Mouse (Mus musculus) liver, embryonic 12.5 days (tissue): ENCODE results near the gene Gapdh. TPM values are rescaled to one million over a fixed set of nuclear protein-coding genes. Genes with fewer than 3 reads are reported as not detected.
A peak's percentile ranks its signal among the peaks of the same experiment; 100 is the strongest.

Experiments
- ATAC-seq: fragments of 200-750 bp; cut with Nextera tagmentation; 2 replicates; pipeline ENCODE4 v1.8.0; 2017; ENCODE audit warnings: moderate number of reproducible peaks, mild to moderate bottlenecking, moderate library complexity
- H3K27ac ChIP-seq: fragments of 300-500 bp; sonication (generic); 2 replicates; pipeline ENCODE4 v1.5.1; 2016; ENCODE audit warnings: mild to moderate bottlenecking
- H3K27me3 ChIP-seq: fragments of 300-500 bp; sonication (generic); replicated peaks from 2 replicates; pipeline ENCODE4 v1.6.1; 2016; ENCODE audit warnings: mild to moderate bottlenecking, moderate library complexity
- H3K36me3 ChIP-seq: fragments of 300-500 bp; sonication (generic); 2 replicates; pipeline ENCODE4 v1.6.1; 2016; ENCODE audit warnings: mild to moderate bottlenecking, moderate library complexity
- H3K4me1 ChIP-seq: fragments of 300-500 bp; sonication (generic); 2 replicates; pipeline ENCODE4 v1.6.1; 2016
- H3K4me2 ChIP-seq: fragments of 300-500 bp; sonication (generic); 2 replicates; pipeline ENCODE4 v1.6.1; 2016; ENCODE audit warnings: mild to moderate bottlenecking, moderate library complexity
- H3K4me3 ChIP-seq: fragments of 300-500 bp; sonication (generic); 2 replicates; pipeline ENCODE4 v1.5.1; 2016; ENCODE audit warnings: mild to moderate bottlenecking, moderate library complexity
- H3K9ac ChIP-seq: fragments of 300-500 bp; sonication (generic); 2 replicates; pipeline ENCODE4 v1.6.1; 2016; ENCODE audit warnings: mild to moderate bottlenecking, moderate library complexity
- H3K9me3 ChIP-seq: fragments of 300-500 bp; sonication (generic); replicated peaks from 2 replicates; pipeline ENCODE4 v1.6.1; 2016; ENCODE audit warnings: mild to moderate bottlenecking, moderate library complexity
- WGBS: fragments of 180-500 bp; shearing (Covaris S2); methylation state at CpG from one replicate; pipeline ENCODE4 v1.1.7; 2016; ENCODE audit not compliant: insufficient replicate concordance; 5-methylcytosine and 5-hydroxymethylcytosine counted together
- polyA plus RNA-seq: library from polyadenylated mRNA; unstranded; fragments of >200 nt; fragmentation: Nextera tagmentation; extraction: Ambion mirVana; gene quantifications from 2 replicates; pipeline ENCODE4 v1.2.1, GENCODE M21; 2016

The Gapdh gene
- 1,499 and 1,575 TPM in 2 replicates for polyA plus RNA-seq

DNA sequence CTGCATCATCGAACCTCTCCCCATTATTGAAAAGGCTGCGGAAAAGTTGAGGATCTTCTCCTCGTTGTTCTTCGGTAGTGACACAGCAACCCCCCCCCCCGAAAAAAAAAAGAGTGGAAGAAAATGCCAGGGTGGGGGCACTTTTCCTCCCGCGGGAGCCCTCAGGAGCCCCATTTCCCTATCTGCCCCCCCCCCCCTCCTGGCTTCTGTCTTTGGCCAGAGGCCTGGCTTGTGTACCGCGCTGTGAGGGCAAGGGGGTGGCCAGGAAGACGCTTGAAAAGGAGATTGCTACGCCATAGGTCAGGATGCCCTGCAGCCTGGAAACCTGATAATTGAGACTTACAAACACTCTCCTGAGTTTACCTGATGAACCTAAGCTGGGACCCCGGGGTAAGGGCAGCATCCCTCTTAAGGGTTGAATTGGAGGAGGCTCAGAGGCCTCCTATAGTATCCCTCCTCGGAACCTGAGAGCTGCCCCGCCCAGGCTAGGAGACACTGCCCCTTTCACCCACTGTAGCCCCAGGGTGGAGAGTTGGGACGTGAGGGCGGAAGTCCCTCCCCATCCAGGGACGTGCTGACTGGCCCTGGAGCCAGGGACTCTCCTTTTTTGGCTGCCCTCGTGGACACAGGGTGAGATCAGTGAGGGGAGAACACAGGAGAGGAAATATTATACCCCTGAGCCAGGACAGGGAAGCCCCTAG lies at the start of gene Gapdh:
Gapdh (minus strand) TSS at position 417 of the 701 bp plus-strand sequence.
- H3K4me1 ChIP-seq = peaks cover 69% of the 10 kb centered on the region
- H3K4me3 ChIP-seq = peak within 1 kb of the TSS; percentile 68

DNA sequence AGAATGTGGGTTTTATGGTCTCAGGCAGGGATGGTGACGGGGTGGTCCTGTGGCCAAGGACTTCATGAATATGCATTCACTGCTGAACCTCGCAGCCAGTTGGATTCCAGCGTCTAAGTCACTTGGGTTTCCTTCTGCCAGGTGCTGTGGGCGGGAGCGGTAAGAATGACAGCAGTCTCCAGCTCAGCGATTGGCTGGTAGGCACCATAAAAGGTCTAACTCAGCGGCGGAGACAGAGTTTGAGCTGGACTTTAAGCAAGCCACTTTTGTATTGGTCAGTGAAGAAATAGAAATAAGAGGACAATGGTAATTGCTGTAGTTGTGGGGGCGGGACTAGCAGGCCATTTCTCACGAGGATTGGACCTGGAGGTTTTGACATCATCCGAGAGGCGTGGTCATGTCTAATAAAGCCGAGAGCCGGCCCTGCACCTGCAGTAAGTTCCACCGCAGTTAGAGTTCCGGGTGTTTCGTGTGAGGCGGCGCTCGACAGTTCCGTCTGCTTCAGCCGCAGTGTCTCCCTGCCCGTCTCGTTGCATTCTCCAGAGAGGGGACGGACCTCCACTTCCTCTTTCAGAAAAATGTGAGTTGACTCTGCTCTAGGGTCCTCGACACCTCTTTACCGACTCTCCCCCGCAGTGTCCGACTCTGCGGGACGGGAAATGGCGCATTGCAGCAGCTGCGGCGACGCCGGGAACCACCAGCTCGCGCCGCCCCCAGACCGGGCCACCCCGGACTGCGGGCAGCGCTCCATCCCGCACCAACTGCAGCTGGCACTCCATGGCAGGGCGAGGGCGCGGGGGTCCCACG lies 49.1 kb upstream of the Gapdh start, which contains the start of gene Vamp1:
Vamp1 (plus strand) TSS at position 404 of the 807 bp plus-strand sequence.
- H3K4me3 ChIP-seq = peak within 1 kb of the TSS; percentile 72
- ATAC-seq = peak; percentile 94

More for the DNA sequence above, at the start of gene Gapdh:
- ATAC-seq = peak; percentile 53
- Histone ChIP-seq H3K4me2 (peak within 1 kb of the TSS; percentile 82), H3K27ac (peak within 1 kb of the TSS; percentile 89), H3K9me3 (no peaks in the 10 kb centered on the region), H3K36me3 (peaks cover 77% of the 10 kb centered on the region), H3K9ac (peak within 1 kb of the TSS; percentile 79), H3K27me3 (no peaks in the 10 kb centered on the region)
- WGBS = under 1% methylated on average over 18 of the region's 18 CpGs

DNA sequence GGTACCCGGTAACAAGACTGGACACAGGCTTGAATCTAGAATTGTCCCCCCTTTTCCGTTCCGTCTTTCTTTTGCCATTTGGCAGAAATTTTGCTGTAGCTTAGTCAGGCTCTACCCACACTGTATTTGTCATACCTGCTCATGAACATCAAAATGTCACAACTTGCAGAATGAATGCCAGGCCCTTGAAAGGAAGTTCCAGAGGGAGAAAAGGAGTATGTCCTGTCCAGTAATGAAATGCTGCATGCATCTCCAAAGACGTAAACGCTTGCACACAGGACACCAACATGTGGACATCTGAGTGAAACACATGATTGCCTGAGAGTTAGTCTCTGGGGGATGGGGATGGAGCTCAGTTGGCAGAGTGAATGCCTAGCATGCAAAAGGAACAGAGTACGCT lies 47.4 kb upstream of the Gapdh start:
- H3K4me1 ChIP-seq = peaks cover 12% of the 10 kb centered on the region
- ATAC-seq = no peak
- H3K27me3 ChIP-seq = peaks cover 26% of the 10 kb centered on the region
- WGBS = 66% methylated on average over 6 of the region's 6 CpGs
- H3K4me3 ChIP-seq = no peak overlapping the region
- no peaks in the 10 kb centered on the region for H3K9me3 ChIP-seq
- H3K9ac ChIP-seq = no peak overlapping the region
- no peaks in the 10 kb centered on the region for H3K36me3 ChIP-seq
- H3K4me2 ChIP-seq = no peak overlapping the region
- no peak overlapping the region for H3K27ac ChIP-seq

More for the DNA sequence above, 49.1 kb upstream of the Gapdh start, which contains the start of gene Vamp1:
- Histone ChIP-seq H3K27me3 (peaks cover 26% of the 10 kb centered on the region), H3K9ac (peak within 1 kb of the TSS; percentile 76), H3K36me3 (peaks cover 11% of the 10 kb centered on the region), H3K4me1 (peaks cover 12% of the 10 kb centered on the region), H3K27ac (peak within 1 kb of the TSS; percentile 63), H3K9me3 (no peaks in the 10 kb centered on the region), H3K4me2 (peak within 1 kb of the TSS; percentile 89)
- WGBS = under 1% methylated on average over 48 of the region's 48 CpGs

DNA sequence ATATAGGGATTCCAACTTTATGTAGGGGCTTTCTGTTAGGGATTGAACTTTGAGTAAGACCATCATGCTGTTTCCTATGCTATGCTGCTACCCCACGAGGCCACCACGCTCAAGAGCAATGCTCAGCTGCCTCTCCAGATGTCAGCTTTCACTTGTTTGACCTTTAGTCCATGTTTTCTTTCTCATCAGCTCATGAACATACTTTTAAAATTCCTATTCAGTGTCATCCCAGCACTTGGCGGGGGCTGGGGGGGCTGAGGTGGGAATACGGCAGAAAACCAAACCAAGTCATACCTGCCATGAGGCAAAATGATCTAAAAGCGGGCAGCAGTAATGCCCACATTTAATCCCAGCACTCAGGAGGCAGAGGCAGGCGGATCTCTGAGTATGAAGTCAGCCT lies 46.9 kb upstream of the Gapdh start:
- no peak overlapping the region for H3K4me2 ChIP-seq
- WGBS = 54% methylated on average over 6 of the region's 6 CpGs

DNA sequence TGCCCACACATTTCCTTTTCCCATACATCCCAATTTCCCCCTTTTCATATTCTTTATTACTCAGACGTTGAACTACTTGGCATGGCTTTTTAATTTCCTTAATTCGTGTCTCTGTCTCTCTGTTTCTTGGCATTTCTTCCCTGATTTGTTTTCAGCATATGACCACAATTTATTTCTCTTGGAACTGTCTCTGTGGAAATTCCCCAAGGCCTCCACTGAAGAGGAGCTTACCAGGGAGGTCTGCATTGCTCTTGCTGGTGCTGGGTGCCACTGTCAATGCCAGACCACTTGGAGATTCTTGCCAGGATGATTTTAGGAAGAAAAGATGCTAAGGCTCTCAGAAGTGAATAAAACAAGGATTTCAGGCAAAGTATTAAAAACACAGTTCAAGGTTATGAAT lies 46.4 kb upstream of the Gapdh start:
- Histone ChIP-seq H3K4me2 (no peak overlapping the region), H3K4me1 (peaks cover 12% of the 10 kb centered on the region), H3K9me3 (no peaks in the 10 kb centered on the region), H3K36me3 (no peaks in the 10 kb centered on the region), H3K27ac (no peak overlapping the region), H3K27me3 (peaks cover 26% of the 10 kb centered on the region), H3K4me3 (no peak overlapping the region), H3K9ac (no peak overlapping the region)
- ATAC-seq = no peak
- 31% methylated on average over 2 of the region's 2 CpGs for WGBS

More for the DNA sequence above, 46.9 kb upstream of the Gapdh start:
- Histone ChIP-seq H3K36me3 (no peaks in the 10 kb centered on the region), H3K27me3 (peaks cover 26% of the 10 kb centered on the region), H3K4me1 (peaks cover 12% of the 10 kb centered on the region), H3K27ac (no peak overlapping the region), H3K4me3 (no peak overlapping the region), H3K9me3 (no peaks in the 10 kb centered on the region), H3K9ac (no peak overlapping the region)
- no peak for ATAC-seq

DNA sequence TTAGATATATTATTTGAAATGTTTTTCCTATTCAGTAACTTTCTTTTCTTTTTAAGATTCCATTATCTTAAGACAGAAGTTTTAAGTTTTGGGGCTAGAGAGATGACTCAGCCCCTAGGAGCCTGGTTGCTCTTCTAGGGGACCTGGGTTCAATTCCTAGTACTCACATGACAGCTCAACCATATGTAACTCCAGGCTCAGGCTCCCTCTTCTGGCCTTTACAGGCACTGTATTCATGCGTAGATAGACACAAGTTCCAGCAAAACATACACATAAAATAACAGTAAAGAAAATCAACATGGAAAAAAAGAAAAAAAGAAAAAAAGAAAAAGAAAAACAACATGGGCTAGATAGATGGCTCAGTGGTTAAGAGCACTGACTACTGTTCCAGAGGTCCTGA lies 44.2 kb upstream of the Gapdh start:
- Histone ChIP-seq H3K4me2 (no peak overlapping the region), H3K27me3 (peaks cover 26% of the 10 kb centered on the region), H3K9me3 (no peaks in the 10 kb centered on the region), H3K4me3 (no peak overlapping the region), H3K27ac (no peak overlapping the region), H3K4me1 (no peaks in the 10 kb centered on the region), H3K36me3 (no peaks in the 10 kb centered on the region), H3K9ac (no peak overlapping the region)
- WGBS = 66% methylated on average over 1 of the region's 1 CpGs
- no peak for ATAC-seq

DNA sequence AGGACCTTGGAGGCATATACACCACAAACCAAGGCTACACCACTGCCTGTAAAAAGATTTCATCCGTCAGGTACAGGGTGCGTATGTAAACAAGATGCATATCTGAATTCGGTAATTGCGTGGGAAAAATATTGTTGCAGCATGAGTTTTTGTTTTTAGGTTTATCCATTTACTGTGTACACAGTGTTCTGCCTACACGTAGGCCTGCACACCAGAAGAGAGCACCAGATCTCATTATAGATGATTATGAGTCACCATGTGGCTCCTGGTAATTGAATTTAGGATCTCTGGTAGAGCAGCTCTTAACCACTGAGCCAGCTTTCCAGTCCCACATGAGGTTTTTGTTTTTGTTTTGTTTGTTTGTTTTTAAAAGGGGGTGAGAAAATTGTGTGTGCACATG lies 30.9 kb upstream of the Gapdh start:
- no peak overlapping the region for H3K4me3 ChIP-seq
- no peak overlapping the region for H3K9ac ChIP-seq
- no peaks in the 10 kb centered on the region for H3K27me3 ChIP-seq
- 81% methylated on average over 5 of the region's 5 CpGs for WGBS
- H3K4me1 ChIP-seq = peaks cover 19% of the 10 kb centered on the region
- no peak overlapping the region for H3K27ac ChIP-seq
- ATAC-seq = no peak
- no peaks in the 10 kb centered on the region for H3K9me3 ChIP-seq
- no peak overlapping the region for H3K4me2 ChIP-seq
- H3K36me3 ChIP-seq = peaks cover 26% of the 10 kb centered on the region

DNA sequence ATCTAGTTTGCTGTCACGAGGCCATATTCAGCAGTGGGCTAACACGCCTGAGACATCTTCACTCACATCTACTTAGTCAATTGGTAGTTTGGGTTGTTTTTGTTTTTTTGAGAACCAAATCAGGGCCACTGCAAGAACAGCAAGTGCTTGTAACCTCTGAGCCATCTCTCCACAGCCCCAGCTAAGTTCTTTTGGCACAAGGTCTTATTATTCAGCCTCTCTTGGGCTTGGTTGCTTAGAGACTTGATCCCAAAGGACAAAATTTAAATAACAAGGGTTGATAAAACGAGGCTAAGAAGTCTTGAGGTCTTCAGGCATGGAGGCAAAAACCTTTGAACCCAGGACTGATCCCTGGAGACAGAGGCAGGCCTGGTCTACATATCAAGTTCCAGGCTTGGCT lies 30.0 kb upstream of the Gapdh start:
- peaks cover 19% of the 10 kb centered on the region for H3K4me1 ChIP-seq
- no peak for ATAC-seq
- H3K4me2 ChIP-seq = no peak overlapping the region
- no peaks in the 10 kb centered on the region for H3K27me3 ChIP-seq
- no peak overlapping the region for H3K4me3 ChIP-seq
- 69% methylated on average over 3 of the region's 3 CpGs for WGBS
- no peak overlapping the region for H3K27ac ChIP-seq
- H3K36me3 ChIP-seq = peaks cover 26% of the 10 kb centered on the region
- no peak overlapping the region for H3K9ac ChIP-seq
- H3K9me3 ChIP-seq = no peaks in the 10 kb centered on the region

DNA sequence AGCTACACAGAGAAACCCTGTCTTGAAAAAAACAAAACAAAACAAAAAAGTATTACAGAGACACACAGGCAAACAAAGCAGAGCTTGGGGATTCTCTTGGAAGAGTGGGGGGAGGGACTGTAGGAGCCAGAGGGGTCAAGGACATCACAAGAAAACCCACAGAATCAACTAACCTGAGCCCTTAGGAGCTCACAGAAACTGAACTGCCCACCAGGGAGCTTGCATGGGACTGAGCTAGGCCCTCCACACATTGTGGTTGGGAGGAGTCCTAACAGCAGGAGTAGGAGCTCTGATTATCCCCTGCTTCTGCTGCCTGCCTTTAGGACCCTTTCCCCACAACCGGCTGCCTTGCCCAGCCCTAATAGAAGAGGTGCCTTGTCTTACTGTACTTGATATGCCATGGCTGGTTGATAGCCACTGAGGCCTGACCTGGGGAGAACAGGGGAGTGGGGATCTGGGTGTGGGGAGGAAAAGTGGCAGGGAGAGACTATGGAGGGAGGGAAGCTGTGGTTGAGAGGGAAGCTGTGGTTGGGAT lies 29.3 kb upstream of the Gapdh start:
- Histone ChIP-seq H3K27ac (no peak overlapping the region), H3K27me3 (no peaks in the 10 kb centered on the region), H3K9me3 (no peaks in the 10 kb centered on the region), H3K9ac (no peak overlapping the region), H3K4me2 (no peak overlapping the region), H3K4me3 (no peak overlapping the region), H3K36me3 (peaks cover 26% of the 10 kb centered on the region), H3K4me1 (peaks cover 19% of the 10 kb centered on the region)
- 55% methylated on average over 1 of the region's 1 CpGs for WGBS
- no peak for ATAC-seq

DNA sequence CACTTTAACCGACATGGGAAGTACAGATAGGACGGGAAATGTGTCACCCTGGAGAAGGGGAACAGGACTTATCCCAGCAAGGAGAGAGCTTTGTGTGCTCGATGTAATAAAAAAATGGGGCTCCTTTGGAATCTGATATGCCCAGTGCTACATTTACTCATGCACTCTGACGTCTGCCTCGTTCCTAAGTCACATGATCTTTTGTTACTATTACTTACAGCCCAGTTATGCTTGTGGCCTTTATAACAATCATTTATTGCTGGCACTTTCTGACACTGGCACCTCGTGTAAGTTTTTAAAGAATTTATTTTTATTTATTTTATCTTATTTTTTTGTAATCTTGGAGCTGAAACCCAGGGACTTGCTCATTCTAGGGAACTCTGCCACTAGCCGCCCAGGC lies 27.1 kb upstream of the Gapdh start:
- H3K9ac ChIP-seq = peak overlapping the region; percentile 86
- H3K27ac ChIP-seq = peak overlapping the region; percentile 99

DNA sequence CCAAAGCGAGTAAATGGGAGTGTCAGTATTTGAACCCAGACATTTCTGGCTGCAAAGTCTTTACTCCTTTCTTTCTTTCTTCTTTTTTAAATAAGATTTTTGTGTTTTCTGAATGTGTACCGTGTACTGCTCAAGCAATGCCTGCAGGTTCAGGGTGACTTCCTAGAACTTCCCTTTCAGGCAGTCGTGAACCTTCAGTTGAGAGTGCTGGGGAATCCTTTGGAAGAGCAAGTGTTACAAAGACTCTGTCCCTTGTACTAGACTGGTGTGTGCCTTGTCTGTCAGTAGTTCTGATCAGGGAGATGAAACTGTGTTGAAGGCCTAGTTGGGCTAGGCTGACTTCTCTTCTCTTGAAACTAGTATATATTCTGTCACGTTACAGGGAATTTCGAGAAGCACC lies 26.6 kb upstream of the Gapdh start:
- WGBS = 14% methylated on average over 5 of the region's 5 CpGs
- Histone ChIP-seq H3K4me2 (peak overlapping the region; percentile 91), H3K27me3 (no peaks in the 10 kb centered on the region), H3K4me3 (peak overlapping the region; percentile 71), H3K4me1 (peaks cover 44% of the 10 kb centered on the region), H3K27ac (peak overlapping the region; percentile 99), H3K36me3 (peaks cover 49% of the 10 kb centered on the region), H3K9me3 (no peaks in the 10 kb centered on the region), H3K9ac (peak overlapping the region; percentile 86)
- no peak for ATAC-seq

More for the DNA sequence above, 27.1 kb upstream of the Gapdh start:
- peak overlapping the region; percentile 91 for H3K4me2 ChIP-seq
- H3K4me3 ChIP-seq = peak overlapping the region; percentile 71
- 27% methylated on average over 7 of the region's 7 CpGs for WGBS
- no peaks in the 10 kb centered on the region for H3K9me3 ChIP-seq
- H3K4me1 ChIP-seq = peaks cover 39% of the 10 kb centered on the region
- peaks cover 43% of the 10 kb centered on the region for H3K36me3 ChIP-seq
- ATAC-seq = no peak
- no peaks in the 10 kb centered on the region for H3K27me3 ChIP-seq
